Mouse (Mus musculus): Measurements from ENCODE around the gene Cmtm8.
A peak's percentile ranks its signal among the peaks of the same experiment; 100 is the strongest.

The Cmtm8 gene

DNA sequence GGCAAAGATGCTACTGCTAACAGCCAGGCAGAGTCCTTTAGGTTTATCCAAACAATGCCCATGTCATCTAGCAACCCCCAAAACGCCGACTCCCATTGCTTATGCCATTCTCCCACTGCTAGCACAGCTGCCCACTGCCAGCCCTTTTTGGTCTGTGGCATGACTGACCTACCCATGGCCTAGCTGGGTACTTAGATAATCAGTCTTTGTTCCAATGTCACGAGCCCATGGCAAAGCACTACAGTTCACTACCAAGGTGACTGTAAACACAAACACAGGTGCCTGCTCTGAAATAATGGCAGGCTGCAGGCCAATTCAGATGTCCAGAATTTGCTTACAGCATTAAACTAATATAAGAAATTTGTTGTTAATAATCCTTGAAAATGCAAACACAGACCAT, 25.0 kb downstream of the Cmtm8 start:
- no peak for DNase-seq

GRCm38 (mm10) chr9:114817012-114817411, 26.9 kb downstream of the Cmtm8 start:
- DNase-seq, result no peak

DNA sequence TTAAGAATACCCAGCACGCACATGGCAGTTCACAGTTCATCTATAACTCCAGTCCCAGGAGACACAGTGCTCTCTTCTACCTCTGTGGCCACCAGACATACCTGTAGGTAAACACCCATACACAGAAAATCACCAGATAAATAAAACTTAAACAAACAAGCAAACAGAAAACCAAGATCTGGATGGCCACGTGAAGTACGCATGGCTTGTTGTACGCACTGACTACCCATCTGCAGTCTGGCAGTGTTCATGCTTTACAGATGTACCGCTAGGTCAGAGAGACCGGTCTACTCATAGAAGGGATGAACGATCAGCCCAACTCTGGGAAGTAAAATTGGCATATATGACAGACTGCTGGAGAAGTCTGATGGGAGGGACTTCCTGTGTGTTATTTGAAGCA, 27.8 kb downstream of the Cmtm8 start:
- DNase-seq, result no peak

DNA sequence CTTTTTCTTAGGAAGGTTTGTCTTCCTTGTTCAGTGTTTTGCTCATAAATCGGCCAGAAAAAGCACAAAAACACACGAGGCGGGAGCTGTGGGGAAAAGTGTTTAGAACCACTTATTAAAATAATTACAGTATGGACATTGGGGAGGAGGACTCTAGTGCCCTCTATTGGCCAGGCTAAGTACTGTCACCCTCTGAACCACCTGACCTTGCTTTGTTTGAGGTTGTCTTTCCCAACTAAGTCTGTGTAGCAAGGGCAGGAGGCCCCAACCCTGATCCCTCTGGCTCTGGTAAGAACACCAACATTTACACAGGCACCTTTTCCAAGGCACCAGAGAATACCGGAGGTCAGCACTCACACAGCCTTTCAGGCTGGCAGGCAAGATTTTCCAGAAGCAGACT, 28.6 kb downstream of the Cmtm8 start:
- DNase-seq, result peak in 1 of 2 experiments; percentile 56

GRCm38 (mm10) chr9:114812001-114812400, 32.0 kb downstream of the Cmtm8 start:
- no peak for DNase-seq

- no peak for DNase-seq
Measured at GRCm38 (mm10) chr9:114810837-114811236, 33.1 kb downstream of the Cmtm8 start.

- no peak for DNase-seq
Measured at GRCm38 (mm10) chr9:114808671-114809070, 35.3 kb downstream of the Cmtm8 start.

- no peak for DNase-seq
Measured at GRCm38 (mm10) chr9:114807261-114807660, 36.7 kb downstream of the Cmtm8 start.

DNA sequence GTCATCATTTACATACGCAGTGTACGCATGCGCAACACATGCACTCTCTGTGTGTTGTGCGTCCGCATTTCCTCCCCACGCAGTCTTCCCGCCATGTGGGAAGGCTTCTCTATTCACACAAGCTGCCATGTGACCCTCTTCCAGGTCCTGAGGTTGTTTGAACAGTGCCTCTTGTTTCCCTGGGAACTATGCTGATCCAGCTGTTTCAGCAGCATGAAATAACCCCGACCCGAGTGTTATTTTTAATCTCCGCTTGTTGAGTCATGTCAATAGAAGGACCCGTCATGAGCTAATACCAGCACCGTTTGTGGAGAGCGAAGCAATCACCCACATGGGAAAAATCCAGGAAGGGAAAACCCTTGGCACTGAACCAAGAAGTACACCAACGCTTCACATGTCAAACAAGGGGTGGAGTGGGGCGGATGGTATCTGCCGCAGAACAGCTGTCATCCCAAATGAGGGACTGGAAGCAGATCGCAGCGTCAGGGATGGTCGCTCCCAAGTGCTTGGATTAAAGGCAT, 38.7 kb downstream of the Cmtm8 start:
- DNase-seq, result peak; percentile 48 to 65

GRCm38 (mm10) chr9:114802191-114802590, 41.8 kb downstream of the Cmtm8 start:
- DNase-seq, result no peak

DNA sequence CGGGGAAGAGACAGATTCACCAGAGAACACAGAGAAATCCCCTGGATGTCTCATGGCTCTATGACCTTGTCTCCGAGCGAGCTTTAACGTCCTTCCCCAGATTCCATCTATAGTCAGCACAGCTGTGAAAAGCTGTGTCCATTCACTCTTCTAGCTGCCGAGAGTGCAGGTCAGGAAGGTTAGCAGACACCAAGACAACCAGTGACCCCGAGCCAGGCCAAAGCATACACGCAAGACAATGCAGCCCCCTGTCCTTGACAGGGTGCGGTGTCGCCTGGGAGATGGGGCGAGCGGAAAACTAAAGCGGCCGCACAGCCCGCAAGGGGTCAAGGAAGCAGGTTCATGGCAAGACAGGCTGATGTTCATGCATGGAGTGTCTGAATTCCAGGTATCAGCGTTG, 42.7 kb downstream of the Cmtm8 start:
- DNase-seq, result no peak

DNA sequence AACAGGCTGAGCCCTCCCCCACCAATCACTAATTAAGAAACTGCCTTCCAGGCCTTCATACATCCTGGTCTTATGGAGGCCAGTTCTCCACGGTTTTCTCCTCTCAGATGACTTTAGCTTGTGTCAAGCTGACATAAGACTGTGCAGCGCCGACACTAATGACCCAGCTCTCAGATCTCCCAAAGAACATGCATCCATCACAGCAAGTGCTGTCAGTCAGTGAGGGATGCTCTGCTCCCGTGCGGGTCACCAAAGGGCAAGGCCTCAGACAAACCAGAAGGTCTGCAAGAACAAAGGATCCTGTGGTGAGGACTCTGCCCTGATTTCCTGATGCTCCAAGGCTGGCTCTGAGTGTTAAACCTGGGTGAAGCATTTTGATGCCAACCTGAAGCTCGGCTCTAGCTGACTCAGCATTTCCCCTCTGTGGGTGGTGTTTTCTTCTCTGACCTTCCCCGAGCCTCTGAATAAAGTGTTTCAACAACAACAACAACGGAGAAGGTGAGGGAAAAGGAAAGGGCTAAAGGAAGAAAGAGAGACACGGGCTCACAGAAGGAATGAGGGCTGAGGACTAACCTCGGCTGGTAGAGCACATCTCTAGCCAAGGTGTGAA, 44.4 kb downstream of the Cmtm8 start:
- DNase-seq, result no peak

DNA sequence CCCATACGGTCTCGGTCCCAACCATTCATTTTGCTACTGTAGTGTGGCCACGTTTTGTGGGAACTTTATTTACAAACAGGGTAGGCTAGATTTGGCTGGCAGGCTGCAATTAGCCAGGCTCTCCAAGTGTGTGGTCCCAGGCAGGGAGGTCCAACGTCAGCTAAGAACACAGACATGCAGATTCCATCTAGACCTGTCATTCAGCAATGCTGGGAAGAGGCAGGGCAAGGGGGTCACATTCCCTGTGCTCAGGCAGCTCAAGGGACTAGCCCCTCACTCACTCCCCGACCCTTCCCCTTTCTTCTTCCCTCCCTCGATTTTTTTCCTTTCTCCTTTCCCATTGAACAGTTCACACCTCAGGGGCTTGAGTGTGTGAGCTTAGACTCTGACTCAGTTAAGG, 45.1 kb downstream of the Cmtm8 start:
- no peak for DNase-seq

DNA sequence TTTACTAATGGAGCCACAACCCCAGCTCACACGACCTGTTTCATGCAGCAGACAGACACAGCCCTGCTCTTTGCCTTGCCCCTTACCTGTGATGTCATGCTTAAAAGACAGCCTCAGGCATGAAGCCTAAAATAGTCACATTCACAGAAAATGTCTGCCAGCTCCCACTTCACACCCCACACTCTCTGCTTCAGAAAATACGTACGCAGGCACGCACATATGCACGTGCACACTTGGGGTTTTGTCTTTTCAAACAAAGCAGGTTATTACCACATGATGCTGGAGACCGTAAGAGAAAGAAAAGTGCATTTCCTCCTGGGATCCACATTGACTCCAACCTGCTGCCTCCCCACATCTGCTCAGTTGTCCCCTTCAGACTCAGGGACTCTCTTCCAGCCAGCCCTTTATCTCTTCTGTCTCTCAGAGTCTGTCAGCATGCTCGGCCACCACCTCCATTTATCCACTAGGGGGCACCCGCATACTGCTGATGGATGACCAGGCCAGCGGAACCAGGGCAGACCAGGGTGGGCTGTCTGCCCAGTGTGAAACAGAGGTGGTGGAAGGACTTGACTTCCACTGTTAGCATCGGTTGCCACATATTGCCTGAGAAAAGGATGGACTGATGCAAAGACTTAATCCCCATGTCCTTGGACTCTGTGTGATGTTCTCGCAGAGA, 46.5 kb downstream of the Cmtm8 start:
- peak; percentile 83 to 88 for DNase-seq

DNA sequence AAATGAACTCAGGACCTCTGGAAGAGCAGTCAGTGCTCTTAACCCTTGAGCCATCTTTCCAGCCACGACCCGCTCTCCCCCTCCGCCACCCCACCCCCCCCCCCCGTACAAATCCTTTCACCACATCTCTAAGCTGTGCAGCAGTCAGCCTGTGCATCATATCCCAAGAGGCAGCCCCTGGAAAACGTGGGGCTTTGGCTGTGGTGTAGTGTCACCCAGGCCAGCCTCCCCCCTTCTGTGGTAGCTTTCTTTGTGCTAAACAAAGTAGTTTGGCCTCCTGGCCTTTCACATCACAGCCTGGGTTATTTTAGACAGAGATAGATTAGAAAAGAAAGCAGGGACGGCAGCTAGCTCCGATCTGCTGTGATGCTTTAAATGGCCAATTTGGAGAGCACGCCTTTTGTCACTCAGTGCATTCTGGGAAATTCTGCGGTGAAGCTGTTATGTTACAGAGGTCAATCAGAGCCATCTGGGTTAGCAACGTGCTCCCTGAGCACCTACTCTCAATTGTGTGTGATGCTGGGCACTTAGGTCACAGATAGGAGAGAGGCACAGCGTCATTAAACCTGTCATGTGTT, 47.4 kb downstream of the Cmtm8 start:
- no peak for DNase-seq

DNA sequence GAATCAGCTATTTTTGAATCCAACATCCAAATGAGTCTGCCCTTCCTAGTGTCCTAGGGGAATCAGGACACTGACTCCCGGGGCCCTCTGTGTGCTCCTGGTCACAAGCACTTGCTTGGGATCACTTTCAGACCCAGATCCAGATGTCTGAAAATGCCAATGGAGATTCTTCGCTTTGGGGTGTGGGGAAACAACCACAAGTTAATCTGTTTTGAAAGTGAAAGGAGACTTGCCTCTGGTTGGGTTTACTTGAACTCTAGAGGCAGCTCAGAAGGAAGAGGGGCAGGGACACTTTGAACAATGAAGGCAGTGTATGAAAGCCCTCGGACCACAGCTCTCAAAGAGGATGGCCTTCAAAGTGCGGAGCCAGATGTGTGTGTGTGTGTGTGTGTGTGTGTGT, 49.5 kb downstream of the Cmtm8 start:
- DNase-seq, result no peak

DNA sequence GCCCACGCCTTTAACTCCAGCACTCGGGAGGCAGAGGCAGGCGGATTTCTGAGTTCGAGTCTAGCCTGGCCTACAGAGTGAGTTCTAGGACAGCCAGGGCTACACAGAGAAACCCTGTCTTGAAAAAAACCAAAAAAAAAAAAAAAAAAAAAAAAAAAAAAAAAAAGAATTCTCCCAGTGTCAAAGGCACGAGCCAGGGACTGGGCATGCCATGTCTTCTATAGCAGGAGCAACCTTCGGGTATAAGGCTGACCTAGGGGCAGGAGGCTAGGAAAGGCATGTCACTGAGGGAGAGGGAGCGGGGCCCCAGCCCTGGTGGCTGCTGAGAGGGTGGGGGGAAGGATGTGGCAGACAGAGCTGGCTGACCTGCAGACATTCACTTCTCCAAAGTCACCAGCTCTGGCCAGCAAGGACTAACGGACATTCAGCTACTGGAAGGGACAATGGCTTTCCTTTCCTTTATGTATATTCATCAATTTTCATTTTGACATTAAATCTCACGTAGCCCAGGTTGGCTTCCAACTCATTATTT, 50.1 kb downstream of the Cmtm8 start:
- DNase-seq, result no peak

GRCm38 (mm10) chr9:114789989-114790388, 54.0 kb downstream of the Cmtm8 start:
- no peak for DNase-seq

GRCm38 (mm10) chr9:114789557-114789956, 54.4 kb downstream of the Cmtm8 start:
- no peak for DNase-seq

- DNase-seq, result no peak
Measured at GRCm38 (mm10) chr9:114788697-114789096, 55.3 kb downstream of the Cmtm8 start.

DNA sequence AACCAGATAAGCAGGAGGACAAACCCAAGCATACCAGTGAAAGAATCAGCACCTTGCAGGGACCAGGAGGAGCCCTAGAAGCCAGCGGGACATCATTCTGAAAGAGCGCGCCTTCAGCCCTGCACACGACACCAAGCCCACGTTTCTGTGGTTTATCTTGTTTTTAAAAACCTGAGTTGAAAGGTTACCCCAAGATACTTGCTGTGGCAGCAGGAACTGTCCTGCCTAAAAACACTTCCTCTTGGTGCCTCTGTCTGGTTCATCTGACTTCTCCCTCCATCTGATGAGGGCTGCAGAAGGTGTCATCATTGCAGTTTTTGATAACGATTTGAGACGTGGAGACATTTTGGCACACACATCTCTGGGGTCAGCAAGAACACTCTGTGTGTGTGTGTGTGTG, 56.2 kb downstream of the Cmtm8 start:
- no peak for DNase-seq

GRCm38 (mm10) chr9:114787134-114787533, 56.8 kb downstream of the Cmtm8 start:
- DNase-seq, result no peak

DNA sequence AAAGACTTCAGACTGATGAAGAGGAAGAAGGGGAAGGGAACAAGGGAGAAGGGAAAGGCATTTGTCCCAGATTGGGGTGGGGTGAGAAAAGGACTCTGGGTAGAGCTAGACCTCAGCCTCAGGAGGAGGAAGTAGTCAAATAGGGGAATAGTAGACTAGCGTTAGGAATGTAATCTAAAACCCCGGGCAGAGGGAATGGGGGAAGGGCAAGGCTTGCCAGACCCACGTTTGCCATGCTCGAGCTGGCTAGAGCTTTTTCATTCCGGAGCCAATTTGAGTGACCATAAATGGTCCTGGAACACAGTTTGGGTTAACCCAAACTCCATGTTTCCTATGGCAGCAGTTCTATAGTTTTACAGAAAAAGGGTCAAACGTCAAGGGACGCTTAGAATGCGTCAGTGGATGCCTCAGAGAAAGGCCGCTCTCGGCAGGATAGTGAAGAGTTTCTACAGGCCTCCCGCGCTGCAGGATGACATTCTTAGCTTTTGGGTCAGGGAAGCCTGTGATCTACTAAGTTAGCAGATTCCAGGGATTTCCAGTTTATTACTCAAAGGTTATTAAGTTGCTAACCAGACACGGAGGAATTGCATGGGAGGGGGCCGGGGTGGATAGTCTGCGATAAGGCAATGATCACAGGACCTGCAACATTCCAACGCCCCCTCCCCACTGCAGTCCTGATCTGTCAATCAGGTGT, 58.4 kb downstream of the Cmtm8 start:
- peak in 1 of 2 experiments; percentile 21 for DNase-seq
